Comparison of ENCODE assay signal across 17 mouse cellular contexts in genomic region chrX:71519252-71519651, GRCm38 (mm10).
"Had no signal": no experiment of that assay in that cellular context is flagged by ENCODE, and none has a peak within 500 bp of the region (broad histone marks: within the 10 kb centered on the region; RNA-seq: fewer than 3 reads in every experiment).

No protein-coding gene starts in this region.

- H3K9me3 ChIP-seq: limb, embryonic 12.5 days; limb, embryonic 15.5 days; megakaryocyte, embryonic 14.5 days; stomach, embryonic 15.5 days had no signal

- H3K4me1 ChIP-seq: limb, embryonic 12.5 days; limb, embryonic 15.5 days; stomach, embryonic 15.5 days had no signal

- H3K36me3 ChIP-seq: limb, embryonic 12.5 days; limb, embryonic 15.5 days; stomach, embryonic 15.5 days had no signal

- H3K9ac ChIP-seq: limb, embryonic 12.5 days; limb, embryonic 15.5 days; lung, embryonic 14.5 days; stomach, embryonic 15.5 days had no signal

- DNase-seq: kidney, adult 2 months; kidney, postnatal 4 days; left cerebral cortex, postnatal 4 days; lung, embryonic 14.5 days; midbrain, embryonic 14.5 days; right cerebral cortex, postnatal 4 days; thymus, adult 18-20 months; thymus, postnatal 36 days had no signal

- H3K4me2 ChIP-seq: limb, embryonic 12.5 days; limb, embryonic 15.5 days; lung, embryonic 14.5 days; midbrain, embryonic 11.5 days; stomach, embryonic 15.5 days had no signal

- H3K27me3 ChIP-seq: limb, embryonic 12.5 days; limb, embryonic 15.5 days; stomach, embryonic 15.5 days had no signal

- H3K27ac ChIP-seq: kidney, postnatal 0 days; limb, embryonic 12.5 days; limb, embryonic 15.5 days; macrophage; stomach, embryonic 15.5 days had no signal

- H3K4me3 ChIP-seq: limb, embryonic 12.5 days; limb, embryonic 15.5 days; megakaryocyte, embryonic 14.5 days; stomach, embryonic 15.5 days had no signal

- ATAC-seq: intestine, postnatal 0 days; lung, postnatal 0 days had no signal
